Mouse (Mus musculus): ENCODE results near the gene Scrg1. TPM values are rescaled to one million over a fixed set of nuclear protein-coding genes. Genes with fewer than 3 reads are reported as not detected.

Gene Scrg1
- polyA plus RNA-seq, 1 experiment from 2014 or later: 10.9 TPM

Other genes starting within 250 kb of the Scrg1 start
- gene Hand2, start 134.9 kb upstream of the Scrg1 start, polyA plus RNA-seq (2014; fragmentation: Nextera tagmentation; extraction: Ambion mirVana): not detected in 2 replicates
- gene Sap30, start 31.9 kb downstream of the Scrg1 start, polyA plus RNA-seq (2014; fragmentation: Nextera tagmentation; extraction: Ambion mirVana): 25.5 and 32.1 TPM in 2 replicates
- 24.7 and 52.8 TPM in 2 replicates for gene Hmgb2, start 56.0 kb downstream of the Scrg1 start, polyA plus RNA-seq (2014; fragmentation: Nextera tagmentation; extraction: Ambion mirVana)
- 14.7 and 15.0 TPM in 2 replicates for gene Galnt7, start 197.1 kb downstream of the Scrg1 start, polyA plus RNA-seq (2014; fragmentation: Nextera tagmentation; extraction: Ambion mirVana)